Mouse (Mus musculus) ES-Bruce4 (cell line): ENCODE results near the gene Prrg2. TPM values are rescaled to one million over a fixed set of nuclear protein-coding genes. Genes with fewer than 3 reads are reported as not detected.

ENCODE experiments used
- H3K27ac ChIP-seq: 2 replicates; pipeline ENCODE4 v1.5.1; 2012; ENCODE audit warnings: low read length, inconsistent platforms; ENCODE audit not compliant: insufficient read depth
- H3K27me3 ChIP-seq: 2 replicates; pipeline ENCODE4 v1.6.1; 2012; ENCODE audit warnings: mild to moderate bottlenecking, low read length, inconsistent platforms; ENCODE audit not compliant: control insufficient read depth, poor library complexity, insufficient read depth, severe bottlenecking
- H3K36me3 ChIP-seq: 2 replicates; pipeline ENCODE4 v1.6.1; 2012; ENCODE audit warnings: inconsistent platforms, mild to moderate bottlenecking, low read length, moderate library complexity; ENCODE audit not compliant: control insufficient read depth, poor library complexity, insufficient read depth, severe bottlenecking
- H3K4me1 ChIP-seq: one replicate; pipeline ENCODE4 v1.8.1; 2011; ENCODE audit warnings: low read length; ENCODE audit not compliant: control insufficient read depth, insufficient read depth
- H3K4me3 ChIP-seq: 2 replicates; pipeline ENCODE4 v1.5.1; 2011; ENCODE audit warnings: low read depth, mild to moderate bottlenecking, low read length
- H3K9ac ChIP-seq: 2 replicates; pipeline ENCODE4 v1.6.1; 2012; ENCODE audit warnings: low read depth, mild to moderate bottlenecking, inconsistent platforms; ENCODE audit not compliant: poor library complexity, severe bottlenecking
- H3K9me3 ChIP-seq: replicated peaks from 2 replicates; pipeline ENCODE4 v1.6.1; 2012; ENCODE audit warnings: mild to moderate bottlenecking, low read length, inconsistent platforms; ENCODE audit not compliant: control insufficient read depth, poor library complexity, insufficient read depth, severe bottlenecking
- CTCF ChIP-seq: IDR thresholded peaks from one replicate; pipeline ENCODE4 v1.8.1; 2011; ENCODE audit warnings: low read depth, low read length
- EP300 ChIP-seq: IDR thresholded peaks from 2 replicates; pipeline ENCODE4 v1.6.1; 2011; ENCODE audit warnings: low read depth, low read length; ENCODE audit not compliant: insufficient read depth
- POLR2A ChIP-seq: IDR thresholded peaks from one replicate; pipeline ENCODE4 v1.8.1; 2011; ENCODE audit warnings: low read length; ENCODE audit not compliant: insufficient read depth
- polyA plus RNA-seq: library from polyadenylated mRNA; stranded (reverse); fragments of >200 nt; gene quantifications from 2 replicates; pipeline ENCODE4 v1.2.4, GENCODE M21; 2011; ENCODE audit warnings: low read depth; ENCODE audit not compliant: missing spikeins, insufficient read depth, insufficient read length

Prrg2 gene
- polyA plus RNA-seq, 1 experiment: 12.0 TPM

DNA sequence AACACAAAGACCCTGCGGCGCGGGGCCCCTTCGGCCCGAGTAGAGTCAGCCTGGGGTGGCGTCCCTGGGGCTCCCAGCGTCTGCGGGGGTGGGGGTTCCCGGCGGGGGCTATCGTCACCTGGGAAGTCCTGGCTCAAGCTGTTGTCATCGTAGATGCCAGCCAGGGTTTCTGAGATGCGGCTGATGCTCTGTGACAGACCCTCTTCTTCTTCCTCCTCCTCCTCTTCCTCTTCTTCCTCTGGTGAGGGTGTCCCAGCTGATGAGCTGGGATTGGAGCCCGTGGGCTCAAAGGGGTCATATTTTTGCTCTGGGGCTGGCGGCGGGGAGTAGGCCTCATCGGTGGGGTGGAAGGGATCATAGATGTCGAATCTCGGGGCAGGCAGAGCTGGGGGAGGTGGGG is 54.1 kb downstream of the Prrg2 start:
- Histone ChIP-seq H3K36me3 (peaks cover 27% of the 10 kb centered on the region), H3K27ac (no peak overlapping the region), H3K9me3 (no peaks in the 10 kb centered on the region), H3K9ac (peak overlapping the region; percentile 11; the same call in 1 of the 2 replicates), H3K4me3 (no peak overlapping the region), H3K4me1 (no peaks in the 10 kb centered on the region), H3K27me3 (no peaks in the 10 kb centered on the region)
- TF ChIP-seq EP300 (no peak), POLR2A (no peak), CTCF (no peak)

DNA sequence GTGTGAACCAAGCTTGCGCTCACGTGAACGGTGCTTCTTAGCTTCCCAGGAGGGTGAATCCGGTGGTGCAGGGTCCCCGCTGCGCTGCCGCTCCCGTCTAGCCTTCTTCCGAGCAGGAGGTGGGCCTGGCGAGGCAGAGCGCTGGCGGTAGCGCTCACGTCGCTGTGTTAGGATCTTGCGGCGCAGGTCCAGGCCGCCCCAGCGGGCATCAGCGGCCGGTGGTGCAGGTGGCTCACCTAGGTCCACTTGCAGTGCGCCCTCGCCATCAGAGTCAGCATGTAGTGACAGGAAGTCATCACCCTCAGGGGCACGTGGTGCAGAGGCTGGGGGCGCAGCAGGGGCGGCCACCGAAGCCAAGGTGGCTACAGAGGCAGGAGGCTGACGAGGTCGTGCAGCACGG is 54.6 kb downstream of the Prrg2 start:
- TF ChIP-seq EP300 (no peak), POLR2A (no peak), CTCF (no peak)
- Histone ChIP-seq H3K36me3 (peaks cover 32% of the 10 kb centered on the region), H3K27ac (no peak overlapping the region), H3K9ac (peak overlapping the region; percentile 11; the same call in 1 of the 2 replicates), H3K27me3 (no peaks in the 10 kb centered on the region), H3K4me3 (peak overlapping the region; percentile 11), H3K4me1 (no peaks in the 10 kb centered on the region), H3K9me3 (no peaks in the 10 kb centered on the region)

DNA sequence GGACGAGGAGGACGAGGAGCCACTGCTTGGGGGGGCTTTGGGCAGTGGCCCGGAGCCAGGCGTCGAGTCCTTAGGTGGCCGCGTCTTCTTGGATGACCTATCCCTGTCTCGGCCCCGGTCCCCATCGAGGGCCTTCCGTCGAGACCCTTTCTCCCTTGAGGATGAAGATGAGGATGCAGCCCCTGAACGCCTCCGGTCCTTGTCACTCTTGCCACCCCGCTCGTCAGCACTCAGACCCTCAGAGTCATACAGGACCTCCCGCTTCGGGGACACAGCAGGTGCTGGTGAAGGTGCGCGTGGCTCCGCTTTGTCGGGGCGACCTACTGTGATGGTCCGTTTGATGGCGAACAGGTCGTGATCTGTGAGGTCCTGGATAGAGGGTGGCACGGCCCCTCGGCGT is 55.3 kb downstream of the Prrg2 start:
- no peak for TF ChIP-seq POLR2A
- TF ChIP-seq EP300: no peak

DNA sequence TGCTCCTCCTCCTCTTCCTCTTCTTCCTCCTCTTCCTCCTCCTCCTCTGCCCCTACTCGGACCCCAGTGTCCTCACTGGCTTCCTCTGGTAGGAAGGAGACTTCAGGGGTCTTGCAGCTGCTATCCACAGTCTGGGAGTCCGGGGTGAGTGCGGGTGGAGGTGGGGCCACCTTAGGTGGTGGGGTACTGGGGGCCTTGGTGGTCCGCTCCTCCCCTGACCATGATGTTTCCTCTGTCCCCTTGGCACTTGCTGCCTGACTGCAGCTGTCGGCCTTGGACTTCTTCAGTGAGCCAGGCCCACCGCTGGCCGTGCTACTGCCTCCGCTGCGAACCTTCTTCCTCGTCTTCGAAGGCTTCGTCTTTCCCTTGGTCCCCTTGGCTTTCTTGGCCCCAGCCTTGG is 56.0 kb downstream of the Prrg2 start:
- H3K9ac ChIP-seq: no peak overlapping the region
- peaks cover 30% of the 10 kb centered on the region for H3K36me3 ChIP-seq
- H3K27ac ChIP-seq: no peak overlapping the region
- no peaks in the 10 kb centered on the region for H3K4me1 ChIP-seq
- H3K4me3 ChIP-seq: no peak overlapping the region
- no peaks in the 10 kb centered on the region for H3K27me3 ChIP-seq
- H3K9me3 ChIP-seq: no peaks in the 10 kb centered on the region
- no peak for TF ChIP-seq CTCF
- TF ChIP-seq EP300: no peak
- no peak for TF ChIP-seq POLR2A

More for the DNA sequence above, 55.3 kb downstream of the Prrg2 start:
- Histone ChIP-seq H3K27me3 (no peaks in the 10 kb centered on the region), H3K36me3 (peaks cover 26% of the 10 kb centered on the region), H3K9ac (no peak overlapping the region), H3K4me3 (peak overlapping the region; percentile 11), H3K9me3 (no peaks in the 10 kb centered on the region), H3K27ac (no peak overlapping the region), H3K4me1 (no peaks in the 10 kb centered on the region)

DNA sequence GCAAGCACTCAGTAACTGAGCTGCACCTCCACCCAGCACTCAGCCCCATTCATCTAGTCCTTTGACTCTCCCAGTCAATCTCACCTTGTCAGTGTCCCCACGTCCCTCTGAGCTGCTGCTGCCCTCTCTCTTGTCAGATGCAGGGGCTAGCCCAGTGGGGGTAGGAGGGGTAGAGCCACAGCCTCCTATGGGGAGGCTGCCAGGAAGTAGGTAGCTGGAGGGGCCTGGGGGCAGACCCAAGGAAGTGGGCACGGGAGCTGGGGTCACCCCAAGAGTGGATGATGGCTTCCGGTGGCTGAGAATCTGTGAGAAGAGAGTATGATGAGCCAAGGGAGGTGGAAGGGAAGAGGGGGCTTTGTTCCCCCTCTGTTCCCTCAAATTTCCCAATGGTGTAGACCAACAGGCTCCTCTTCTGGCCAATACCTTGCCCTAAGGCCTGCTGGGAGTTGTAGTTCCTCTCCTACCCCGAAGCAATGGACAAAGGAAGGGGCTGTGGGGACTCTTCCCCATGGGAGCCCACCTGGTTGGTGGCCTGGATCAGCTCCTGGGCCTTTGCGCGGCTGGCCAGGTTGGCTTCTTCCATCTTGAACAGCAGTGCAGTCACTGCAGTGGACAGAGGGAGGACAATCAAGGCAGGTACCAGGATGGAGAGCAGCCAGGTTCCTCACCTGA is 57.0 kb downstream of the Prrg2 start:
- H3K9ac ChIP-seq: no peak overlapping the region
- H3K27ac ChIP-seq: no peak overlapping the region
- peaks cover 31% of the 10 kb centered on the region for H3K36me3 ChIP-seq
- H3K9me3 ChIP-seq: no peaks in the 10 kb centered on the region
- TF ChIP-seq POLR2A (no peak), CTCF (no peak), EP300 (no peak)
- no peaks in the 10 kb centered on the region for H3K4me1 ChIP-seq
- no peaks in the 10 kb centered on the region for H3K27me3 ChIP-seq
- H3K4me3 ChIP-seq: no peak overlapping the region

DNA sequence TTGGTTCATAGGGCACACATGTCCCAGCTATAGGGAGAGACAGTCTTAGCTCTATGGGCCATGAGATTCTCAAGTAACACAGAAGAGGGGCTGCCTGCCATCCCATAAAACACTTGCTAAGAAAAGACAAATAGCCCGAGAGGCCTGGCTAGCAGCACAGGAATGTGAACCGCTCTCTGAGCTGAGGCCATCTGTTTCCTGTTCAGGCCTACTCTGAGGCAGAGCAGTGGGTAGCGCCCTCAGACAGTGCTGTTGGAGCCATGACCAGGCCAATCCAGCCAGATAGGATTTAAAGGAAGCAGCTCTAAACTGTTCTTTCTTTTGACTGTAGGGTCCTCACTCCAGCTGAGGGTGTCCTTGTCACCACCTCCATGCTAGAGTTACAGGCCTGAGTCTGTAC is 57.9 kb downstream of the Prrg2 start:
- no peak overlapping the region for H3K9ac ChIP-seq
- no peaks in the 10 kb centered on the region for H3K4me1 ChIP-seq
- peaks cover 28% of the 10 kb centered on the region for H3K36me3 ChIP-seq
- no peak for TF ChIP-seq CTCF
- no peak for TF ChIP-seq EP300
- no peak for TF ChIP-seq POLR2A
- H3K9me3 ChIP-seq: no peaks in the 10 kb centered on the region
- H3K4me3 ChIP-seq: no peak overlapping the region
- H3K27me3 ChIP-seq: no peaks in the 10 kb centered on the region
- no peak overlapping the region for H3K27ac ChIP-seq

Other genes with a start within 250 kb of the Prrg2 start
- 90.6 and 109 TPM in 2 replicates for gene Nup62, start 246.6 kb downstream of the Prrg2 start, polyA plus RNA-seq
- 4.7 and 6.4 TPM in 2 replicates for gene Il4i1, start 246.3 kb downstream of the Prrg2 start, polyA plus RNA-seq
- gene Atf5, start 246.0 kb downstream of the Prrg2 start, polyA plus RNA-seq: 9.6 and 14.6 TPM in 2 replicates
- 38.1 and 38.3 TPM in 2 replicates for gene Akt1s1, start 213.7 kb downstream of the Prrg2 start, polyA plus RNA-seq
- 33.9 and 46.7 TPM in 2 replicates for gene Tbc1d17, start 213.6 kb downstream of the Prrg2 start, polyA plus RNA-seq
- 22.3 and 30.3 TPM in 2 replicates for gene Pnkp, start 205.5 kb downstream of the Prrg2 start, polyA plus RNA-seq
- 153 and 160 TPM in 2 replicates for gene Ptov1, start 192.9 kb downstream of the Prrg2 start, polyA plus RNA-seq
- gene Med25, start 170.0 kb downstream of the Prrg2 start, polyA plus RNA-seq: 54.0 and 65.6 TPM in 2 replicates
- 15.5 and 17.5 TPM in 2 replicates for gene Fuz, start 166.6 kb downstream of the Prrg2 start, polyA plus RNA-seq
- 88.5 and 107 TPM in 2 replicates for gene Ap2a1, start 133.2 kb downstream of the Prrg2 start, polyA plus RNA-seq
- not detected in 2 replicates for gene Tsks, start 119.5 kb downstream of the Prrg2 start, polyA plus RNA-seq
- 73.3 and 84.5 TPM in 2 replicates for gene Cpt1c, start 87.8 kb downstream of the Prrg2 start, polyA plus RNA-seq
- 461 and 485 TPM in 2 replicates for gene Prmt1, start 76.1 kb downstream of the Prrg2 start, polyA plus RNA-seq
- gene Irf3, start 65.0 kb downstream of the Prrg2 start, polyA plus RNA-seq: 56.1 and 57.5 TPM in 2 replicates
- 41.9 and 46.8 TPM in 2 replicates for gene Bcl2l12, start 64.0 kb downstream of the Prrg2 start, polyA plus RNA-seq
- 64.2 and 73.2 TPM in 2 replicates for gene Scaf1, start 46.3 kb downstream of the Prrg2 start, polyA plus RNA-seq
- 72.4 and 80.4 TPM in 2 replicates for gene Rras, start 44.7 kb downstream of the Prrg2 start, polyA plus RNA-seq
- 35.0 and 35.5 TPM in 2 replicates for gene Prr12, start 9.8 kb downstream of the Prrg2 start, polyA plus RNA-seq
- gene Nosip, start 248 bp downstream of the Prrg2 start, polyA plus RNA-seq: 58.1 and 62.4 TPM in 2 replicates
- 66.7 and 88.2 TPM in 2 replicates for gene Rcn3, start 29.5 kb upstream of the Prrg2 start, polyA plus RNA-seq
- gene Fcgrt, start 41.2 kb upstream of the Prrg2 start, polyA plus RNA-seq: 2.0 and 2.5 TPM in 2 replicates
- 2,753 and 2,969 TPM in 2 replicates for gene Rps11, start 61.8 kb upstream of the Prrg2 start, polyA plus RNA-seq
- 3,729 and 4,020 TPM in 2 replicates for gene Rpl13a, start 66.1 kb upstream of the Prrg2 start, polyA plus RNA-seq
- not detected in 2 replicates for gene Gm45713, start 73.6 kb upstream of the Prrg2 start, polyA plus RNA-seq
- 3.0 and 3.7 TPM in 2 replicates for gene Flt3l, start 73.8 kb upstream of the Prrg2 start, polyA plus RNA-seq
- 38.5 and 43.6 TPM in 2 replicates for gene Pih1d1, start 91.6 kb upstream of the Prrg2 start, polyA plus RNA-seq
- 36.9 and 44.2 TPM in 2 replicates for gene Aldh16a1, start 91.9 kb upstream of the Prrg2 start, polyA plus RNA-seq
- 0.94 and 1.6 TPM in 2 replicates for gene Slc17a7, start 101.3 kb upstream of the Prrg2 start, polyA plus RNA-seq
- gene Gfy, start 116.9 kb upstream of the Prrg2 start, polyA plus RNA-seq: 0.68 and 1.2 TPM in 2 replicates
- gene Pth2, start 118.3 kb upstream of the Prrg2 start, polyA plus RNA-seq: not detected in 2 replicates
- gene Ccdc155, start 142.2 kb upstream of the Prrg2 start, polyA plus RNA-seq: 2.2 and 2.6 TPM in 2 replicates
- 4.2 and 8.6 TPM in 2 replicates for gene Dkkl1, start 149.5 kb upstream of the Prrg2 start, polyA plus RNA-seq
- gene Tead2, start 153.1 kb upstream of the Prrg2 start, polyA plus RNA-seq: 147 and 152 TPM in 2 replicates
- 2.2 and 3.4 TPM in 2 replicates for gene Cd37, start 176.4 kb upstream of the Prrg2 start, polyA plus RNA-seq
- gene Slc6a16, start 178.4 kb upstream of the Prrg2 start, polyA plus RNA-seq: 0.55 and 0.63 TPM in 2 replicates
- gene Slc6a21, start 214.8 kb upstream of the Prrg2 start, polyA plus RNA-seq: not detected in 2 replicates